Mouse (Mus musculus) lung, postnatal 0 days (tissue): ENCODE measurements around the gene Ptbp1.

Source experiments
- CTCF ChIP-seq: IDR thresholded peaks from 2 replicates; pipeline ENCODE4 v1.5.1; 2016; ENCODE audit warnings: antibody characterized with exemption, mild to moderate bottlenecking
- EP300 ChIP-seq: IDR thresholded peaks from 2 replicates; pipeline ENCODE4 v1.6.1; 2016; ENCODE audit warnings: antibody characterized with exemption, mild to moderate bottlenecking, control low read depth

DNA sequence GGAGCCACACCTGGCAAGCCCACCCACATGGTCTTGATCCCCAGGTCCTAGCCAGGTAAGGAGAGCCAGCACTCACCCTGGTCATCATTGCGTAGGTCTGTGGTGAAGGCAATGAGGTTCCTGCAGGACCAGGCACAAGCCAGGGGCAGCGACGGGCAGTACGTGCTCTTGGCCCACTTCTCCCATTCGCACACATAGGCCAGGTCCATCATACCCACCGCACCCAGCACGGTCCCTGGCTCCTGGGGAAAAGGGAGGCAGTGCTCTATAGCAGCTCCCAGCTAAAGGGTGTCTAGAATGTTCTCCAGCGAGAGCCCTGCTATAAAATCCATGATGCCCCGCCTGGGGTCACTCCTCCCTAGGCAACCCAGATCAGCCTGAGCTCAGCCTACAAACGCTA is 53.2 kb downstream of the Ptbp1 start:
- TF ChIP-seq CTCF (no peak), EP300 (no peak)
